In genomic region chr10:127513501-127514091, GRCm38 (mm10) we compare ENCODE assay signal across 8 mouse cellular contexts. TPM values are rescaled to one million over a fixed set of nuclear protein-coding genes. Genes with fewer than 3 reads are reported as not detected.
A peak's percentile ranks its signal among the peaks of the same experiment; 100 is the strongest.
DNase-seq lines count a peak whose midpoint lies in the region; ATAC-seq lines count a peak whose summit lies in the region.

No protein-coding gene starts in this region.

- no peaks in the 10 kb centered on the region for H3K36me3 ChIP-seq in heart, embryonic 11.5 days (ENCODE audit: control insufficient read depth, insufficient read depth, low read length)

- H3K27ac ChIP-seq in heart, embryonic 11.5 days (ENCODE audit: low read depth, low read length): no peak overlapping the region

- peak overlapping the region; percentile 31 for H3K4me3 ChIP-seq in heart, embryonic 11.5 days (ENCODE audit: low read depth, low read length)

- H3K9ac ChIP-seq in heart, embryonic 11.5 days (ENCODE audit: low read depth, low read length): peak overlapping the region; percentile 59; the same call in 1 of the 2 replicates

- peaks cover 63% of the 10 kb centered on the region for H3K4me1 ChIP-seq in heart, embryonic 11.5 days (ENCODE audit: control insufficient read depth, insufficient read depth, low read length)

- DNase-seq in heart, postnatal 25 days (ENCODE audit: low spot score): no peak
- peak; percentile 53 for DNase-seq in brain, adult 2 months (ENCODE audit: low read depth, low spot score)
- DNase-seq in induced T-regulatory cell, adult 2 months (ENCODE audit: low read depth): peak; percentile 48
- peak; percentile 43 for DNase-seq in naive thymus-derived CD4-positive, alpha-beta T cell, adult 2 months (ENCODE audit: low read depth)
- DNase-seq in gastrocnemius, postnatal 10 days: no peak
- no peak for DNase-seq in urinary bladder, postnatal 10 days (ENCODE audit: low spot score)
- DNase-seq in testis, postnatal 10 days (ENCODE audit: low spot score): no peak

- intact Hi-C loops in heart, postnatal 25 days (cut with DNase I): loop anchor here (1.0 kb wide), 1 partner anchor 23 kb away; no protein-coding TSS in a partner anchor

- H3K9me3 ChIP-seq in heart, embryonic 11.5 days (replicated peaks; ENCODE audit: control insufficient read depth, low read length): no peaks in the 10 kb centered on the region

- WGBS in heart, embryonic 11.5 days (ENCODE audit: insufficient replicate concordance): under 1% methylated on average over 16 of the region's 16 CpGs

- peaks cover 72% of the 10 kb centered on the region for H3K27me3 ChIP-seq in heart, embryonic 11.5 days (ENCODE audit: control insufficient read depth, insufficient read depth, low read length)

- peak overlapping the region; percentile 94 for H3K4me2 ChIP-seq in heart, embryonic 11.5 days

- ATAC-seq in heart, embryonic 11.5 days (replicated peaks; ENCODE audit: insufficient number of reproducible peaks, low FRiP score, low TSS enrichment): no peak

RNA-seq across cellular contexts. Expression of gene Ndufa4l2, which starts 1.2 kb away (rescaled TPM):
- polyA plus RNA-seq in heart, embryonic 11.5 days (2014; fragmentation: Nextera tagmentation; extraction: Ambion mirVana): 10.1 and 13.9 TPM in 2 replicates
- 10 to 100 TPM; 22.6 to 33.1 TPM for total RNA-seq in heart, postnatal 25 days (2021)
- 10 to 100 TPM; 20.5 to 24.2 TPM for total RNA-seq in gastrocnemius, postnatal 10 days (2021)

RNA-seq across cellular contexts. Expression of gene Shmt2, which starts 8.6 kb away (rescaled TPM):
- 71.3 and 82.7 TPM in 2 replicates for polyA plus RNA-seq in heart, embryonic 11.5 days (2014; fragmentation: Nextera tagmentation; extraction: Ambion mirVana)
- total RNA-seq in heart, postnatal 25 days (2021): 10 to 100 TPM; 44.3 TPM
- total RNA-seq in gastrocnemius, postnatal 10 days (2021): 10 to 100 TPM; 30.5 to 33.4 TPM

RNA-seq across cellular contexts. Expression of gene Stac3, which starts 12.1 kb away (rescaled TPM):
- polyA plus RNA-seq in heart, embryonic 11.5 days (2014; fragmentation: Nextera tagmentation; extraction: Ambion mirVana): 0.24 and 0.30 TPM in 2 replicates
- total RNA-seq in heart, postnatal 25 days (2021): under 1 TPM; 0.22 to 0.70 TPM
- total RNA-seq in gastrocnemius, postnatal 10 days (2021): 100 to 1,000 TPM; 272 to 307 TPM

RNA-seq across cellular contexts. Expression of gene Nxph4, which starts 20.8 kb away (rescaled TPM):
- 0.21 and 0.33 TPM in 2 replicates for polyA plus RNA-seq in heart, embryonic 11.5 days (2014; fragmentation: Nextera tagmentation; extraction: Ambion mirVana)
- total RNA-seq in heart, postnatal 25 days (2021): under 1 TPM; 0.31 to 0.34 TPM
- total RNA-seq in gastrocnemius, postnatal 10 days (2021): 1 to 10 TPM; 1.6 to 1.9 TPM

Comparison
In these comparisons a context has a peak if more than half of its experiments do, and no peak if none do; other contexts are left out.
1. DNase-seq: peak in brain, adult 2 months (single experiment), induced T-regulatory cell, adult 2 months (single experiment) and naive thymus-derived CD4-positive, alpha-beta T cell, adult 2 months (single experiment); none in heart, postnatal 25 days (single experiment), gastrocnemius, postnatal 10 days (single experiment), urinary bladder, postnatal 10 days (single experiment) and testis, postnatal 10 days (single experiment).
2. RNA of gene Stac3, which starts 12.1 kb away (total RNA-seq): 272 to 307 TPM in gastrocnemius, postnatal 10 days; 0.22 to 0.70 TPM in heart, postnatal 25 days; every median in the first group is over 100 times any median in the second.